Mouse (Mus musculus): ENCODE data around the gene Dnajb12.

- TF ChIP-seq POLR2A (IDR thresholded peaks at IDR 0.05; ENCODE audit: low read depth, low read length) (no peak), CTCF (IDR thresholded peaks at IDR 0.05; ENCODE audit: extremely low read depth, insufficient read length, insufficient replicate concordance, low read depth, low read length) (no peak)
These were observed 27.8 kb downstream of the Dnajb12 start for GRCm38 (mm10) chr10:59907080-59907609.
